Mouse (Mus musculus) liver, embryonic 11.5 days (tissue): ENCODE measurements around the gene Ajm1. TPM values are rescaled to one million over a fixed set of nuclear protein-coding genes. Genes with fewer than 3 reads are reported as not detected.

Source experiments
- ATAC-seq: fragments of 200-750 bp; cut with Nextera tagmentation; replicated peaks from 2 replicates; pipeline ENCODE4 v1.8.0; 2017; ENCODE audit warnings: moderate number of reproducible peaks, mild to moderate bottlenecking, moderate TSS enrichment, moderate library complexity; ENCODE audit not compliant: low FRiP score
- DNase-seq: peaks from one replicate; pipeline ENCODE4 v3.0.0-alpha.2; 2017; ENCODE audit warnings: low spot score
- H3K27ac ChIP-seq: fragments of 300-500 bp; sonication (generic); 2 replicates; pipeline ENCODE4 v1.5.1; 2014; ENCODE audit warnings: mild to moderate bottlenecking, low read depth, low read length, control low read depth
- H3K27me3 ChIP-seq: fragments of 300-500 bp; sonication (generic); replicated peaks from 2 replicates; pipeline ENCODE4 v1.6.1; 2014; ENCODE audit warnings: low read length, mixed read lengths; ENCODE audit not compliant: control insufficient read depth, insufficient read depth
- H3K36me3 ChIP-seq: fragments of 300-500 bp; sonication (generic); 2 replicates; pipeline ENCODE4 v1.6.1; 2014; ENCODE audit warnings: mild to moderate bottlenecking, low read length, moderate library complexity, mixed read lengths; ENCODE audit not compliant: control insufficient read depth, insufficient read depth
- H3K4me1 ChIP-seq: fragments of 300-500 bp; sonication (generic); replicated peaks from 2 replicates; pipeline ENCODE4 v1.6.1; 2014; ENCODE audit warnings: low read length, mixed read lengths; ENCODE audit not compliant: control insufficient read depth, insufficient read depth
- H3K4me2 ChIP-seq: fragments of 300-500 bp; sonication (generic); 2 replicates; pipeline ENCODE4 v1.6.1; 2014; ENCODE audit warnings: mild to moderate bottlenecking, control low read depth, moderate library complexity
- H3K4me3 ChIP-seq: fragments of 300-500 bp; sonication (generic); 2 replicates; pipeline ENCODE4 v1.5.1; 2014; ENCODE audit warnings: low read depth, low read length, control low read depth
- H3K9ac ChIP-seq: fragments of 300-500 bp; sonication (generic); 2 replicates; pipeline ENCODE4 v1.6.1; 2014; ENCODE audit warnings: low read depth, low read length, control low read depth
- H3K9me3 ChIP-seq: fragments of 300-500 bp; sonication (generic); 2 replicates; pipeline ENCODE4 v1.6.1; 2016; ENCODE audit warnings: low read length, inconsistent platforms, mixed read lengths; ENCODE audit not compliant: control insufficient read depth
- WGBS: fragments of 180-500 bp; shearing (Covaris S2); extraction: QIAGEN DNeasy Blood & Tissue Kit; methylation state at CpG from one replicate; pipeline ENCODE4 v1.1.7; 2014; 5-methylcytosine and 5-hydroxymethylcytosine counted together
- polyA plus RNA-seq: library from polyadenylated mRNA; unstranded; fragments of >200 nt; fragmentation: Nextera tagmentation; extraction: Ambion mirVana; gene quantifications from 2 replicates; pipeline ENCODE4 v1.2.1, GENCODE M21; 2014

The Ajm1 gene
- 0.21 TPM in 1 of 2 replicates, not detected in the other for polyA plus RNA-seq

- ATAC-seq: peak; percentile 74
- Histone ChIP-seq H3K9ac (0 out of 2 replicates have a peak within 1 kb of the TSS, but pooled peaks have one; percentile 4), H3K4me1 (peaks cover 37% of the 10 kb centered on the region), H3K27me3 (peaks cover 48% of the 10 kb centered on the region), H3K4me2 (peak within 1 kb of the TSS; percentile 66), H3K27ac (no peak within 1 kb of the TSS), H3K4me3 (peak within 1 kb of the TSS; percentile 34), H3K36me3 (peaks cover 9% of the 10 kb centered on the region), H3K9me3 (no peaks in the 10 kb centered on the region)
- peak; percentile 66 for DNase-seq
- 7% methylated on average over 19 of the region's 19 CpGs for WGBS
Observed at GRCm38 (mm10) chr2:25581294-25581864, at the start of gene Ajm1. TSS of gene Ajm1 (minus strand) at chr2:25581757.

- Histone ChIP-seq H3K4me3 (no peak overlapping the region), H3K9ac (no peak overlapping the region), H3K27me3 (no peaks in the 10 kb centered on the region), H3K4me1 (no peaks in the 10 kb centered on the region; the same call in 1 of the 2 replicates), H3K4me2 (no peak overlapping the region), H3K9me3 (no peaks in the 10 kb centered on the region), H3K27ac (peak overlapping the region; percentile 19; the same call in 1 of the 2 replicates), H3K36me3 (no peaks in the 10 kb centered on the region)
- 39% methylated on average over 4 of the region's 4 CpGs for WGBS
- DNase-seq: no peak
- no peak for ATAC-seq
Observed at GRCm38 (mm10) chr2:25628738-25629137, 47.2 kb upstream of the Ajm1 start.

GRCm38 (mm10) chr2:25627811-25628210, 46.3 kb upstream of the Ajm1 start, which contains the start of gene Fcna:
TSS of gene Fcna (minus strand) at chr2:25628030.
- H3K4me2 ChIP-seq: no peak within 1 kb of the TSS
- no peaks in the 10 kb centered on the region; the same call in 1 of the 2 replicates for H3K4me1 ChIP-seq
- H3K27ac ChIP-seq: peak within 1 kb of the TSS; percentile 19; the same call in 1 of the 2 replicates
- H3K4me3 ChIP-seq: no peak within 1 kb of the TSS
- H3K9ac ChIP-seq: no peak within 1 kb of the TSS
- H3K9me3 ChIP-seq: no peaks in the 10 kb centered on the region
- 68% methylated on average over 6 of the region's 6 CpGs for WGBS
- no peaks in the 10 kb centered on the region for H3K36me3 ChIP-seq
- DNase-seq (no peak), ATAC-seq (no peak)
- no peaks in the 10 kb centered on the region for H3K27me3 ChIP-seq

- Histone ChIP-seq H3K27me3 (no peaks in the 10 kb centered on the region), H3K4me1 (peaks cover 3% of the 10 kb centered on the region; the same call in 1 of the 2 replicates), H3K9me3 (no peaks in the 10 kb centered on the region), H3K27ac (no peak overlapping the region), H3K9ac (no peak overlapping the region), H3K36me3 (no peaks in the 10 kb centered on the region), H3K4me3 (no peak overlapping the region), H3K4me2 (no peak overlapping the region)
- no peak for DNase-seq
- WGBS: 45% methylated on average over 5 of the region's 5 CpGs
- ATAC-seq: no peak
Observed at GRCm38 (mm10) chr2:25625986-25626385, 44.4 kb upstream of the Ajm1 start.

GRCm38 (mm10) chr2:25621229-25622200, 40.0 kb upstream of the Ajm1 start, which contains the start of gene Tmem141:
TSS of gene Tmem141 (minus strand) at chr2:25622005.
- Histone ChIP-seq H3K4me1 (peaks cover 5% of the 10 kb centered on the region; the same call in 1 of the 2 replicates), H3K9me3 (no peaks in the 10 kb centered on the region), H3K36me3 (no peaks in the 10 kb centered on the region), H3K4me2 (peak within 1 kb of the TSS; percentile 74), H3K4me3 (peak within 1 kb of the TSS; percentile 35), H3K9ac (peak within 1 kb of the TSS; percentile 30), H3K27me3 (peaks cover 24% of the 10 kb centered on the region), H3K27ac (no peak within 1 kb of the TSS)
- peak; percentile 75 for DNase-seq
- ATAC-seq: peak; percentile 84
- 6% methylated on average over 34 of the region's 34 CpGs for WGBS

- Histone ChIP-seq H3K9ac (no peak overlapping the region), H3K4me2 (peak overlapping the region; percentile 74), H3K36me3 (no peaks in the 10 kb centered on the region), H3K9me3 (no peaks in the 10 kb centered on the region), H3K27me3 (peaks cover 31% of the 10 kb centered on the region), H3K27ac (no peak overlapping the region), H3K4me3 (no peak overlapping the region; the same call in 1 of the 2 replicates), H3K4me1 (peaks cover 7% of the 10 kb centered on the region; the same call in 1 of the 2 replicates)
- DNase-seq (no peak), ATAC-seq (no peak)
- WGBS: 64% methylated on average over 4 of the region's 4 CpGs
Observed at GRCm38 (mm10) chr2:25620852-25621228, 39.3 kb upstream of the Ajm1 start.

GRCm38 (mm10) chr2:25620386-25620785, 38.8 kb upstream of the Ajm1 start:
- Histone ChIP-seq H3K36me3 (no peaks in the 10 kb centered on the region), H3K9me3 (no peaks in the 10 kb centered on the region), H3K4me2 (no peak overlapping the region), H3K27me3 (peaks cover 35% of the 10 kb centered on the region), H3K9ac (no peak overlapping the region), H3K4me3 (no peak overlapping the region), H3K27ac (no peak overlapping the region; the same call in 1 of the 2 replicates), H3K4me1 (peaks cover 7% of the 10 kb centered on the region; the same call in 1 of the 2 replicates)
- ATAC-seq (no peak), DNase-seq (no peak)
- 50% methylated on average over 6 of the region's 6 CpGs for WGBS

GRCm38 (mm10) chr2:25617578-25617977, 36.0 kb upstream of the Ajm1 start, which contains the start of gene Ccdc183:
TSS of gene Ccdc183 (minus strand) at chr2:25617678.
- DNase-seq: no peak
- no peak for ATAC-seq
- no peak within 1 kb of the TSS for H3K27ac ChIP-seq
- H3K4me2 ChIP-seq: no peak within 1 kb of the TSS
- H3K4me1 ChIP-seq: peaks cover 7% of the 10 kb centered on the region; the same call in 1 of the 2 replicates
- no peak within 1 kb of the TSS for H3K9ac ChIP-seq
- no peaks in the 10 kb centered on the region for H3K36me3 ChIP-seq
- WGBS: 63% methylated on average over 3 of the region's 3 CpGs
- H3K4me3 ChIP-seq: no peak within 1 kb of the TSS
- H3K9me3 ChIP-seq: no peaks in the 10 kb centered on the region
- peaks cover 50% of the 10 kb centered on the region for H3K27me3 ChIP-seq
